Mouse (Mus musculus) erythroblast, embryonic 14.5 days (primary cell): ENCODE data around the gene Flt4.

ENCODE experiments used
- GATA1 ChIP-seq: IDR thresholded peaks from 2 replicates; pipeline ENCODE4 v1.6.1; 2012; ENCODE audit warnings: low read length, inconsistent platforms, mixed read lengths
- TAL1 ChIP-seq: IDR thresholded peaks from 3 replicates; pipeline ENCODE4 v1.6.1; 2012; ENCODE audit warnings: low read length, inconsistent platforms, mixed read lengths

DNA sequence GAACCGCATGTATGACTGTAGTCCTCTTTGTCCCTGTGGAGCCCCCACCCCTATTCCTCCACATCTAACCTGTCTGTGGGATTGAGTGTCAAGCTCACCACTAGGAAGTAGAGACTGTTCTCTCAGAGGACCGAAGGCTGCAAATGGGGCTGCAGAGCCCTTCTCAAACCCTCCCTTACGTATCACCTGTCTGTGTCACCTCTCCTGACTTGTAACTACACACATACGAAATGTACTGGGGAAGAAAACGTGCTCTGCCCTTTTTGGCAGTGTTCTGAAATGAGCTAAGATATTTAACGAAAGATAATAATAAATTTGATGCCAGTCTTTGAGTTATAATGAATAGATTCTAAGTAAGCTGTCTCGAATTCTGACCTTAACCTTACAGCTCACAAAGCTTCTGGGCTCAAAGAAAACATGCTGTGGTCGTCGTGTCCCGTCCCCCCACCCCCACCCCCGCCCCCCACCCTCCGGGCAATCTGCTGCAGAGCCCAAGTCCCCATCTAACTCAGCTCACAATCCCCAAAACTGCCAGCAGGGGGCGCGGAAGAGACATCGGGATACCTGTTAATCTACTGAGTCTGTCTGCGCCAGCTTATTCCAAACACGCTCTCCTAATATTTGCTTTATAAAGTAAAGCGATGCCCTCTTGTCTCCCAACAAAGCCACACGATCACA, 43.5 kb downstream of the Flt4 start:
- TF ChIP-seq GATA1 (no peak), TAL1 (no peak)
